Mouse (Mus musculus) embryonic facial prominence, embryonic 12.5 days (tissue): ENCODE measurements around the gene Zfp526. TPM values are rescaled to one million over a fixed set of nuclear protein-coding genes. Genes with fewer than 3 reads are reported as not detected.
A peak's percentile ranks its signal among the peaks of the same experiment; 100 is the strongest.

Experiments used
- ATAC-seq: fragments of 200-750 bp; cut with Nextera tagmentation; 2 replicates; pipeline ENCODE4 v1.8.0; 2017; ENCODE audit not compliant: insufficient number of reproducible peaks, insufficient read depth, low FRiP score, low TSS enrichment
- H3K27ac ChIP-seq: fragments of 300-500 bp; sonication (generic); 2 replicates; pipeline ENCODE4 v1.5.1; 2016; ENCODE audit warnings: mild to moderate bottlenecking
- H3K27me3 ChIP-seq: fragments of 300-500 bp; sonication (generic); 2 replicates; pipeline ENCODE4 v1.6.1; 2016; ENCODE audit warnings: mild to moderate bottlenecking, moderate library complexity
- H3K36me3 ChIP-seq: fragments of 300-500 bp; sonication (generic); 2 replicates; pipeline ENCODE4 v1.6.1; 2016; ENCODE audit warnings: mild to moderate bottlenecking
- H3K4me1 ChIP-seq: fragments of 300-500 bp; sonication (generic); 2 replicates; pipeline ENCODE4 v1.6.1; 2016
- H3K4me2 ChIP-seq: fragments of 300-500 bp; sonication (generic); replicated peaks from 2 replicates; pipeline ENCODE4 v1.6.1; 2016; ENCODE audit warnings: mild to moderate bottlenecking, moderate library complexity
- H3K4me3 ChIP-seq: fragments of 300-500 bp; sonication (generic); 2 replicates; pipeline ENCODE4 v1.5.1; 2016; ENCODE audit warnings: mild to moderate bottlenecking
- H3K9ac ChIP-seq: fragments of 300-500 bp; sonication (generic); 2 replicates; pipeline ENCODE4 v1.6.1; 2016; ENCODE audit warnings: mild to moderate bottlenecking, moderate library complexity
- H3K9me3 ChIP-seq: fragments of 300-500 bp; sonication (generic); 2 replicates; pipeline ENCODE4 v1.6.1; 2016; ENCODE audit warnings: mild to moderate bottlenecking, moderate library complexity
- WGBS: fragments of 180-500 bp; shearing (Covaris S2); methylation state at CpG from one replicate; pipeline ENCODE4 v1.1.7; 2016; 5-methylcytosine and 5-hydroxymethylcytosine counted together
- microRNA-seq: library from miRNA; unstranded; fragments of <30 nt; microRNA quantifications from one replicate; pipeline ENCODE4, GENCODE M21; 2017
- polyA plus RNA-seq: library from polyadenylated mRNA; unstranded; fragments of >200 nt; fragmentation: Nextera tagmentation; extraction: Ambion mirVana; gene quantifications from 2 replicates; pipeline ENCODE4 v1.2.1, GENCODE M21; 2016

Gene Zfp526
- polyA plus RNA-seq, 1 experiment from 2014 or later: 3.0 TPM

GRCm38 (mm10) chr7:25271651-25272444 is 50.6 kb downstream of the Zfp526 start:
- Histone ChIP-seq H3K4me2 (no peak overlapping the region), H3K4me1 (peaks cover 29% of the 10 kb centered on the region), H3K4me3 (no peak overlapping the region), H3K27ac (no peak overlapping the region), H3K9ac (no peak overlapping the region), H3K9me3 (no peaks in the 10 kb centered on the region), H3K27me3 (no peaks in the 10 kb centered on the region), H3K36me3 (peaks cover 37% of the 10 kb centered on the region)
- no peak for ATAC-seq
- WGBS: 85% methylated on average over 30 of the region's 30 CpGs

GRCm38 (mm10) chr7:25272445-25273258 is 51.4 kb downstream of the Zfp526 start:
- Histone ChIP-seq H3K36me3 (peaks cover 37% of the 10 kb centered on the region), H3K9me3 (no peaks in the 10 kb centered on the region), H3K4me1 (peaks cover 32% of the 10 kb centered on the region), H3K4me3 (no peak overlapping the region), H3K4me2 (no peak overlapping the region), H3K27ac (no peak overlapping the region), H3K9ac (no peak overlapping the region), H3K27me3 (no peaks in the 10 kb centered on the region)
- no peak for ATAC-seq
- WGBS: 88% methylated on average over 38 of the region's 38 CpGs

- H3K27me3 ChIP-seq: no peaks in the 10 kb centered on the region
- H3K4me2 ChIP-seq: no peak overlapping the region
- no peak overlapping the region for H3K27ac ChIP-seq
- peaks cover 36% of the 10 kb centered on the region for H3K4me1 ChIP-seq
- no peak for ATAC-seq
- 93% methylated on average over 22 of the region's 22 CpGs for WGBS
- peaks cover 37% of the 10 kb centered on the region for H3K36me3 ChIP-seq
- H3K9me3 ChIP-seq: no peaks in the 10 kb centered on the region
- H3K9ac ChIP-seq: no peak overlapping the region
- no peak overlapping the region for H3K4me3 ChIP-seq
Observed at GRCm38 (mm10) chr7:25273259-25274241, 52.3 kb downstream of the Zfp526 start.

GRCm38 (mm10) chr7:25274571-25274970 is 53.3 kb downstream of the Zfp526 start:
- WGBS: 66% methylated on average over 5 of the region's 5 CpGs
- Histone ChIP-seq H3K4me1 (peaks cover 28% of the 10 kb centered on the region), H3K9me3 (no peaks in the 10 kb centered on the region), H3K9ac (0 out of 2 replicates have a peak overlapping the region, but pooled peaks have one; percentile 4), H3K4me2 (no peak overlapping the region), H3K36me3 (peaks cover 37% of the 10 kb centered on the region), H3K27me3 (no peaks in the 10 kb centered on the region), H3K27ac (0 out of 2 replicates have a peak overlapping the region, but pooled peaks have one; percentile 72), H3K4me3 (no peak overlapping the region; the same call in 1 of the 2 replicates)
- no peak for ATAC-seq

GRCm38 (mm10) chr7:25274996-25275395 is 53.8 kb downstream of the Zfp526 start:
- H3K9ac ChIP-seq: 0 out of 2 replicates have a peak overlapping the region, but pooled peaks have one; percentile 4
- 89% methylated on average over 3 of the region's 3 CpGs for WGBS
- peak overlapping the region; percentile 72; the same call in 1 of the 2 replicates for H3K27ac ChIP-seq

GRCm38 (mm10) chr7:25275555-25276298 is 54.5 kb downstream of the Zfp526 start:
- Histone ChIP-seq H3K4me2 (no peak overlapping the region), H3K4me3 (no peak overlapping the region)

More at GRCm38 (mm10) chr7:25274996-25275395, 53.8 kb downstream of the Zfp526 start:
- H3K36me3 ChIP-seq: peaks cover 37% of the 10 kb centered on the region
- H3K4me3 ChIP-seq: no peak overlapping the region; the same call in 1 of the 2 replicates
- no peak overlapping the region for H3K4me2 ChIP-seq
- H3K27me3 ChIP-seq: no peaks in the 10 kb centered on the region
- no peak for ATAC-seq
- no peaks in the 10 kb centered on the region for H3K9me3 ChIP-seq
- H3K4me1 ChIP-seq: peaks cover 25% of the 10 kb centered on the region

More at GRCm38 (mm10) chr7:25275555-25276298, 54.5 kb downstream of the Zfp526 start:
- Histone ChIP-seq H3K9ac (peak overlapping the region; percentile 0; the same call in 1 of the 2 replicates), H3K27me3 (no peaks in the 10 kb centered on the region), H3K4me1 (peaks cover 27% of the 10 kb centered on the region), H3K9me3 (no peaks in the 10 kb centered on the region), H3K27ac (peak overlapping the region; percentile 72), H3K36me3 (peaks cover 37% of the 10 kb centered on the region)
- no peak for ATAC-seq
- WGBS: 41% methylated on average over 9 of the region's 9 CpGs

Small RNAs within 50 kb of the gene (microRNA-seq; reads per million reads assigned to microRNA genes)
- gene Mir7048: not detected

Other genes with a start within 250 kb of the Zfp526 start
- gene Rabac1, start 248.7 kb upstream of the Zfp526 start, polyA plus RNA-seq: 106 and 116 TPM in 2 replicates
- gene Atp1a3, start 215.5 kb upstream of the Zfp526 start, polyA plus RNA-seq: 3.8 and 7.4 TPM in 2 replicates
- gene Grik5, start 149.1 kb upstream of the Zfp526 start, polyA plus RNA-seq: 12.4 and 13.1 TPM in 2 replicates
- 38.8 and 41.5 TPM in 2 replicates for gene Zfp574, start 148.9 kb upstream of the Zfp526 start, polyA plus RNA-seq
- gene Pou2f2, start 41.7 kb upstream of the Zfp526 start, polyA plus RNA-seq: 2.3 and 3.2 TPM in 2 replicates
- gene Dedd2, start 810 bp upstream of the Zfp526 start, polyA plus RNA-seq: 13.7 and 14.9 TPM in 2 replicates
- gene Gsk3a, start 16.4 kb downstream of the Zfp526 start, polyA plus RNA-seq: 15.9 and 17.4 TPM in 2 replicates
- 20.0 and 20.8 TPM in 2 replicates for gene Erf, start 29.3 kb downstream of the Zfp526 start, polyA plus RNA-seq
- gene Cic, start 46.3 kb downstream of the Zfp526 start, polyA plus RNA-seq: 45.7 and 47.0 TPM in 2 replicates
- 317 and 337 TPM in 2 replicates for gene Pafah1b3, start 76.6 kb downstream of the Zfp526 start, polyA plus RNA-seq
- 1.0 and 1.9 TPM in 2 replicates for gene Prr19, start 80.0 kb downstream of the Zfp526 start, polyA plus RNA-seq
- 2.7 and 4.0 TPM in 2 replicates for gene Tmem145, start 84.7 kb downstream of the Zfp526 start, polyA plus RNA-seq
- gene Megf8, start 95.7 kb downstream of the Zfp526 start, polyA plus RNA-seq: 22.4 and 24.3 TPM in 2 replicates
- gene Cnfn, start 148.3 kb downstream of the Zfp526 start, polyA plus RNA-seq: 0.86 TPM in 1 of 2 replicates, not detected in the other
- gene Lipe, start 177.3 kb downstream of the Zfp526 start, polyA plus RNA-seq: 10.9 and 11.9 TPM in 2 replicates
- 0.59 and 1.1 TPM in 2 replicates for gene Cxcl17, start 191.5 kb downstream of the Zfp526 start, polyA plus RNA-seq